Mouse (Mus musculus): ENCODE results near the gene Sugp1.

- TF ChIP-seq CTCF (IDR thresholded peaks at IDR 0.05; ENCODE audit: borderline replicate concordance, insufficient read depth, low read depth, low read length) = no peak
- TF ChIP-seq POLR2A (IDR thresholded peaks at IDR 0.05; ENCODE audit: borderline replicate concordance, insufficient read depth, low read length) = no peak
Observed at GRCm38 (mm10) chr8:70114892-70115291, 72.3 kb downstream of the Sugp1 start.
